Mouse (Mus musculus) urinary bladder, postnatal 0 days (tissue): ENCODE measurements around the gene B3galnt1. TPM values are rescaled to one million over a fixed set of nuclear protein-coding genes. Genes with fewer than 3 reads are reported as not detected.

Experiments
- polyA plus RNA-seq: library from polyadenylated mRNA; unstranded; fragments of >200 nt; fragmentation: Nextera tagmentation; extraction: Ambion mirVana; gene quantifications from 2 replicates; pipeline ENCODE4 v1.2.1, GENCODE M21; 2015

B3galnt1 gene
- polyA plus RNA-seq, result 45.9 and 51.1 TPM in 2 replicates

GRCm38 (mm10) chr3:69598261-69599165, at the start of gene B3galnt1:
Gene B3galnt1 (minus strand): TSS chr3:69598960.

Other genes starting within 250 kb of the B3galnt1 start
- gene Nmd3, start 123.0 kb upstream of the B3galnt1 start, polyA plus RNA-seq, result 91.0 and 94.6 TPM in 2 replicates